ENCODE assay signal across 13 mouse cellular contexts in genomic region chr15:102016096-102016495, GRCm38 (mm10). TPM values are rescaled to one million over a fixed set of nuclear protein-coding genes. Genes with fewer than 3 reads are reported as not detected.
DNase-seq lines count a peak whose midpoint lies in the region; ATAC-seq and TF ChIP-seq lines count a peak whose summit lies in the region.
"Had no signal": no experiment of that assay in that cellular context is flagged by ENCODE, and none has a peak within 500 bp of the region (broad histone marks: within the 10 kb centered on the region; RNA-seq: fewer than 3 reads in every experiment).

No protein-coding gene starts in this region.

- TF ChIP-seq EP300 in lung, postnatal 0 days (IDR thresholded peaks at IDR 0.05) = peak; percentile 60; the same call in 1 of the 2 replicates

- TF ChIP-seq CTCF in gastrocnemius, adult 2 months (IDR thresholded peaks at IDR 0.05) = no peak
- TF ChIP-seq CTCF in kidney, postnatal 0 days (IDR thresholded peaks at IDR 0.05; ENCODE audit: low read depth) = no peak
- no peak for TF ChIP-seq CTCF in lung, postnatal 0 days (IDR thresholded peaks at IDR 0.05)

- H3K4me1 ChIP-seq in kidney, postnatal 0 days (replicated peaks; ENCODE audit: insufficient read depth, low read length) = 0 out of 2 replicates have a peak, but pooled peaks cover 6% of the 10 kb centered on the region
- peaks cover 8% of the 10 kb centered on the region; the same call in 1 of the 2 replicates for H3K4me1 ChIP-seq in lung, postnatal 0 days (ENCODE audit: insufficient read depth, low read depth, low read length)

- WGBS in kidney, postnatal 0 days = 12% methylated on average over 3 of the region's 3 CpGs
- WGBS in lung, postnatal 0 days = 8% methylated on average over 3 of the region's 3 CpGs

- intact Hi-C loops in gastrocnemius, adult 2 months (cut with DNase I) = no loop called here

- H3K4me3 ChIP-seq in gastrocnemius, adult 2 months = no peak overlapping the region
- H3K4me3 ChIP-seq in kidney, postnatal 0 days (replicated peaks; ENCODE audit: low read depth, low read length) = no peak overlapping the region
- no peak overlapping the region for H3K4me3 ChIP-seq in lung, postnatal 0 days (ENCODE audit: low read depth, low read length)

- H3K9me3 ChIP-seq in kidney, postnatal 0 days (replicated peaks; ENCODE audit: low read length) = no peaks in the 10 kb centered on the region
- no peaks in the 10 kb centered on the region for H3K9me3 ChIP-seq in lung, postnatal 0 days (ENCODE audit: low read length)

- H3K4me2 ChIP-seq in kidney, postnatal 0 days (ENCODE audit: low read length) = no peak overlapping the region
- H3K4me2 ChIP-seq in lung, postnatal 0 days (replicated peaks; ENCODE audit: low read depth, low read length) = no peak overlapping the region

- H3K27me3 ChIP-seq in kidney, postnatal 0 days (ENCODE audit: insufficient read depth, low read length) = no peaks in the 10 kb centered on the region
- H3K27me3 ChIP-seq in lung, postnatal 0 days (replicated peaks; ENCODE audit: insufficient read depth, low read length) = no peaks in the 10 kb centered on the region

- ATAC-seq in kidney, postnatal 0 days (replicated peaks; ENCODE audit: low FRiP score, low read depth) = 0 out of 2 replicates have a peak, but pooled peaks have one; percentile 18
- peak; percentile 75 for ATAC-seq in lung, postnatal 0 days
- no peak for ATAC-seq in activated CD4-positive, CD25-positive, alpha-beta regulatory T cell, adult 4 months
- ATAC-seq: CD4-positive, CD25-positive, alpha-beta regulatory T cell, adult 4 months; forebrain, embryonic 14.5 days had no signal

- no peaks in the 10 kb centered on the region for H3K36me3 ChIP-seq in kidney, postnatal 0 days (ENCODE audit: insufficient read depth, low read length)
- H3K36me3 ChIP-seq in lung, postnatal 0 days (ENCODE audit: insufficient read depth, low read length) = no peaks in the 10 kb centered on the region

- no peak overlapping the region for H3K9ac ChIP-seq in kidney, postnatal 0 days (ENCODE audit: low read depth, low read length)
- no peak overlapping the region for H3K9ac ChIP-seq in lung, postnatal 0 days (replicated peaks; ENCODE audit: low read depth)

- peak overlapping the region; percentile 61; the same call in 1 of the 2 replicates for H3K27ac ChIP-seq in gastrocnemius, adult 2 months
- peak overlapping the region; percentile 83 for H3K27ac ChIP-seq in kidney, postnatal 0 days
- H3K27ac ChIP-seq in lung, postnatal 0 days (ENCODE audit: low read length) = peak overlapping the region; percentile 89
- H3K27ac ChIP-seq: macrophage had no signal

- DNase-seq in gastrocnemius, adult 2 months = no peak
- DNase-seq in gastrocnemius, postnatal 4 days (ENCODE audit: low spot score in 2 of 2) = no peak
- no peak for DNase-seq in kidney, postnatal 0 days (ENCODE audit: low spot score)
- no peak for DNase-seq in kidney, adult 8-10 months
- DNase-seq in NIH3T3 (ENCODE audit: low read depth) = peak; percentile 61
- peak; percentile 86 for DNase-seq in lung, postnatal 0 days (ENCODE audit: low spot score)
- no peak for DNase-seq in frontal cortex, adult 2 months (ENCODE audit: extremely low spot score in 1 of 2, low spot score in 1 of 2)
- DNase-seq: cerebellum, adult 11 months had no signal

RNA-seq across cellular contexts. Expression of gene Krt8, which starts 11.8 kb away (rescaled TPM):
- not detected for total RNA-seq in gastrocnemius, adult 2 months (2021)
- total RNA-seq in gastrocnemius, postnatal 4 days (2021) = 1 to 10 TPM; 4.0 to 4.7 TPM
- polyA plus RNA-seq in kidney, postnatal 0 days (2015; fragmentation: Nextera tagmentation; extraction: Ambion mirVana) = 305 and 333 TPM in 2 replicates
- 353 and 389 TPM in 2 replicates for polyA plus RNA-seq in lung, postnatal 0 days (2015; fragmentation: Nextera tagmentation; extraction: Ambion mirVana)
- polyA plus RNA-seq in activated CD4-positive, CD25-positive, alpha-beta regulatory T cell, adult 4 months (2017; shearing (Covaris generic)) = not detected
- 1.7 and 4.5 TPM in 2 replicates for polyA plus RNA-seq in frontal cortex, adult 2 months (2012; rRNA removed)
- total RNA-seq: left cerebral cortex, postnatal 10 days had no signal
- polyA plus RNA-seq: macrophage had no signal

RNA-seq across cellular contexts. Expression of gene Krt18, which starts 11.9 kb away (rescaled TPM):
- under 1 TPM in 1 of 2 experiments, not detected in 1; 0.33 TPM for total RNA-seq in gastrocnemius, adult 2 months (2021)
- total RNA-seq in gastrocnemius, postnatal 4 days (2021) = 1 to 10 TPM; 2.3 to 5.8 TPM
- polyA plus RNA-seq in kidney, postnatal 0 days (2015; fragmentation: Nextera tagmentation; extraction: Ambion mirVana) = 252 and 256 TPM in 2 replicates
- polyA plus RNA-seq in lung, postnatal 0 days (2015; fragmentation: Nextera tagmentation; extraction: Ambion mirVana) = 235 and 248 TPM in 2 replicates
- not detected for polyA plus RNA-seq in activated CD4-positive, CD25-positive, alpha-beta regulatory T cell, adult 4 months (2017; shearing (Covaris generic))
- 1.4 and 3.5 TPM in 2 replicates for polyA plus RNA-seq in frontal cortex, adult 2 months (2012; rRNA removed)
- polyA plus RNA-seq: macrophage had no signal

RNA-seq across cellular contexts. Expression of gene Eif4b, which starts 57.5 kb away (rescaled TPM):
- 100 to 1,000 TPM; 187 to 246 TPM for total RNA-seq in gastrocnemius, adult 2 months (2021)
- 100 to 1,000 TPM; 182 to 199 TPM for total RNA-seq in gastrocnemius, postnatal 4 days (2021)
- polyA plus RNA-seq in kidney, postnatal 0 days (2015; fragmentation: Nextera tagmentation; extraction: Ambion mirVana) = 96.1 and 102 TPM in 2 replicates
- polyA plus RNA-seq in lung, postnatal 0 days (2015; fragmentation: Nextera tagmentation; extraction: Ambion mirVana) = 54.0 and 61.8 TPM in 2 replicates
- polyA plus RNA-seq in activated CD4-positive, CD25-positive, alpha-beta regulatory T cell, adult 4 months (2017; shearing (Covaris generic)) = 100 to 1,000 TPM in 1 of 2 experiments, 10 to 100 TPM in 1; 87.7 to 132 TPM
- 108 and 115 TPM in 2 replicates for polyA plus RNA-seq in frontal cortex, adult 2 months (2012; rRNA removed)

Comparison
In these comparisons a context has a peak if more than half of its experiments do, and no peak if none do; other contexts are left out.
1. DNase-seq: peak in NIH3T3 (single experiment) and lung, postnatal 0 days (single experiment); none in gastrocnemius, adult 2 months (single experiment), gastrocnemius, postnatal 4 days (0 of 2), kidney, postnatal 0 days (single experiment), kidney, adult 8-10 months (0 of 2) and frontal cortex, adult 2 months (0 of 2).
2. RNA of gene Krt8, which starts 11.8 kb away (polyA plus RNA-seq): 353 to 389 TPM in lung, postnatal 0 days and 305 to 333 TPM in kidney, postnatal 0 days; 1.7 to 4.5 TPM in frontal cortex, adult 2 months and not detected in activated CD4-positive, CD25-positive, alpha-beta regulatory T cell, adult 4 months; every median in the first group is over 10 times any median in the second.
3. RNA of gene Krt18, which starts 11.9 kb away (polyA plus RNA-seq): 252 to 256 TPM in kidney, postnatal 0 days and 235 to 248 TPM in lung, postnatal 0 days; 1.4 to 3.5 TPM in frontal cortex, adult 2 months and not detected in activated CD4-positive, CD25-positive, alpha-beta regulatory T cell, adult 4 months; every median in the first group is over 10 times any median in the second.
4. Peak in every context shown above with its lines, with median percentiles within 50 percentile points of each other: H3K27ac ChIP-seq.